Mouse (Mus musculus) ZHBTc4 (cell line): ENCODE measurements at regions not wholly inside any gene's neighbourhood (a gene's known extent, or its start where the extent isn't known, plus 50 kb on each side); places are given as distances from the start of the nearest gene placed in this dataset.

Experiments
- DNase-seq: peaks from one replicate; pipeline ENCODE4 v3.0.0-alpha.2; 2011; ENCODE audit warnings: low read depth, low spot score

GRCm38 (mm10) chr4:9132982-9133625, 894.3 kb upstream of the Car8 start:
- no peak for DNase-seq

GRCm38 (mm10) chr4:9132356-9132755, 893.5 kb upstream of the Car8 start:
- DNase-seq: peak; percentile 28

GRCm38 (mm10) chr4:9131610-9132009, 892.8 kb upstream of the Car8 start:
- DNase-seq: no peak

GRCm38 (mm10) chr4:9125236-9125963, 886.6 kb upstream of the Car8 start:
- DNase-seq: peak; percentile 55

GRCm38 (mm10) chr4:9124586-9125232, 885.9 kb upstream of the Car8 start:
- DNase-seq: no peak

GRCm38 (mm10) chr4:9124109-9124508, 885.3 kb upstream of the Car8 start:
- no peak for DNase-seq

GRCm38 (mm10) chr4:9123396-9124031, 884.7 kb upstream of the Car8 start:
- no peak for DNase-seq

GRCm38 (mm10) chr4:9122639-9123286, 883.9 kb upstream of the Car8 start:
- DNase-seq: no peak

GRCm38 (mm10) chr4:9116955-9117647, 878.3 kb upstream of the Car8 start:
- DNase-seq: no peak

- no peak for DNase-seq
Observed at GRCm38 (mm10) chr4:9115874-9116273, 877.0 kb upstream of the Car8 start.

GRCm38 (mm10) chr4:9113982-9114381, 875.1 kb upstream of the Car8 start:
- no peak for DNase-seq

- DNase-seq: no peak
Observed at GRCm38 (mm10) chr4:9110355-9110754, 871.5 kb upstream of the Car8 start.

GRCm38 (mm10) chr4:9107295-9107694, 868.5 kb upstream of the Car8 start:
- DNase-seq: no peak

- no peak for DNase-seq
Observed at GRCm38 (mm10) chr4:9106778-9107177, 867.9 kb upstream of the Car8 start.

GRCm38 (mm10) chr4:9104657-9105056, 865.8 kb upstream of the Car8 start:
- no peak for DNase-seq

GRCm38 (mm10) chr4:9103958-9104357, 865.1 kb upstream of the Car8 start:
- no peak for DNase-seq

GRCm38 (mm10) chr4:9096809-9097700, 858.2 kb upstream of the Car8 start:
- DNase-seq: peak; percentile 85

GRCm38 (mm10) chr4:9096274-9096673, 857.4 kb upstream of the Car8 start:
- no peak for DNase-seq

- no peak for DNase-seq
Observed at GRCm38 (mm10) chr4:9095646-9096045, 856.8 kb upstream of the Car8 start.

- DNase-seq: no peak
Observed at GRCm38 (mm10) chr4:9094522-9094921, 855.7 kb upstream of the Car8 start.
